Mouse (Mus musculus): Measurements from ENCODE around the gene S100a13.

Gene S100a13

DNA sequence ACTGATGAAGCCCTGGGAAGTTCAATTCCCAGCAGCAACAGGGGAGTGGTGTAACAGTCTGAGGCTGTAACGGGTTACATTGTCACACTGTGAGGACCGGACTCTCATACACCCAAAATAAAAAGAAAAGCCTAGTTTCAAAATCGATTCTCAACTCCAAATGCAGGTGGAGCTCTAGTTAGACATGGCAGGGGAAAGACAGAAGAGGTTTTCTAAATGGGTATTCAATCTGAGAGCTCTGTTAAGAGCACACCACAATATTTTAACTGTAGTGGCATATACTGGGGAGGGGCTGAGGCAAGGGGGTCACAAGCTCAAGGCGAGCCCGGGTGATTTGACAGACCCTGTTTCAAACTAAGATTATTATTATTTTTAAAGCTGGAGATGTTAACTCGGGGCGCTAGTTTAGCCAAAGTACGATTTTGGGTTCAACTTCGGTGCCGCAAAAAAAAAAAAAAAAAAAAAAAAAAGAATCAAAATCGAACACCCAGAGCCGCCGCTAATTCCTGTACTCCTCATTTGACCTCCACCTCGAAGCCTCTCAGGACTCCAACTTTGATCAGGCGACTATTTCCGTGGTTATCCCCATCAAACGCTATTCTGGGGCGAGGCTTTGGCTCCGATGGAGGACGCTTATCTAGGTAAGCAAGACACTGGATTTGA is 5.8 kb upstream of the S100a13 start:
- no peak for DNase-seq (ENCODE audit: low read depth, low spot score)

GRCm38 (mm10) chr3:90508950-90509746 is 5.1 kb upstream of the S100a13 start, which contains the start of gene Chtop:
TSS of gene Chtop (minus strand) at chr3:90509498.
- DNase-seq (ENCODE audit: low read depth, low spot score): peak; percentile 99

DNA sequence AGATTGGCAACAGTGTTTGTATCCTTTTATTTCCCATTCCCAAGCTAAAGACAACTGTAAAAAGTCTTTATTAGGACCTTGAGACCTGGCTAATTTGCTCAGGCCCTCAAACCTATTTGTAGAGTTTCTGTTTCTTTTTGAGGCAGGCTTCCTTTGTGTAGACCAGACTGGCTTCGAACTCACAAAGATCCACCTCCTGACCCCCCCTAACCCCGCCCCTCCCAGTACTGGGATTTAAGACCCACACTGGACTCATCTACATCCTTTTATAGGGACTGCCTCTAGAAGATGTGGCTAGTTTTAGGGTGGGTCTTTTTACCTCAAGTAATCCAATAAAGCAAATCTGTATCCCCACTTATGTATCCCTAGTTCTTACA is 4.5 kb upstream of the S100a13 start:
- DNase-seq (ENCODE audit: low read depth, low spot score): no peak

DNA sequence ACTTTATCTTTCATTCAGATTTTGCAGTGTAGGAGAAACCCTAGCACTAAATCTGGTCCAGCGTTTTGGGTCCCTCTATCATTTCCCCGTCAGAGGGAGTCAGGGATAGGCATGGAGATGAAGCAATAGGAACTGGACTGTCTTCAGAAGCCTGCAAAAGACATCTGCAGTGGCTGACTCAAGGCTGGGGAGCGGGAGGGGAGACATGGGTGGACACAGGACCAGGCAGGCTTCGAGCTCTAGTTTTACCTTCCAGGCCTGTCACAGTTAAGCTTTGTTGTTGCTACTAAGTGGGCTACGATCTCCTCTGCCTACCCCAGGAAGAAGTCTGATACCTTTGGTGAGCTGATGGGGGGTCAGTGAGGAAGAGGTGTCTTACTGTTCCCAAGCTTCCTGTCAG is 2.0 kb upstream of the S100a13 start:
- DNase-seq (ENCODE audit: low read depth, low spot score): no peak

GRCm38 (mm10) chr3:90512948-90513642 is 1.1 kb upstream of the S100a13 start:
- no peak for DNase-seq (ENCODE audit: low read depth, low spot score)

DNA sequence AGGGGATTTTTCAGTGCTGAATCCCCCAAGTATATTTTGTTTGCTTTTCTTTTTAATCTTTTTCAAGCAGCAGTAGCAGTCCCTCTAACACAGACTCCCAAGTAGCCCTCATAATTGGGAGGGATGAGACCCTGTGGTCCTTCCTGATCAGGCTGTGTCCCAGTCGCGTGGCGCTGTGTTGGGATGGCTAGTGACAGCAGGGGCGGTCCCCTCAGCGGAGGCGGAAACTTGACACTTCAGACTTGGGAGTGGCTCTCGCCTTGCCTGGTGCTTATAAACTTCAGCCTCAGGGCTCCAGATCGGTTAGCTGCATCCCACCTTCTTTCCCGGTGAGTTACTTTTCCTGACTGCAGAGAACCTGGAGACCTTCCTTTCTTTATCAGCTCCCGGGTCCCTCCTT is 456 bp downstream of the S100a13 start:
- peak; percentile 66 for DNase-seq (ENCODE audit: low read depth, low spot score)

DNA sequence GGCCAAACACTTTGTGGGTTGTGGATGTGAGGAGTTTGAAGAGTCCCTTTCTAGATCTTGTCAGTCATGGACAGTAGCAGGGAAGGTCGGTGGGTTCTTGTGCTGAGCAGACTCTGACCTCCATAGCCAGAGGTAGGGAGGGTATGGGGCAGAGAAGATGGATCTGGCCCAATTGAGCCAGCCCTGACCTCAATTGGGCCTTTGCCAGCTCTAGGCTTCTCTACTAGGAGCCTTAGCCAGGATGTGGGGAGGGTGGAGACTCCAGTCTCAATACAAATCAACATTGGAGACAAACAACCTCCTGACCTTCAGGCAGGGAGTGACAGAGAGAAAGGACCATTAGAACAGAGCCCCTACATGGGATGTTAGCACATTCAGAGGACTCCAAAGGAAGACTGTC is 1.0 kb downstream of the S100a13 start:
- no peak for DNase-seq (ENCODE audit: low read depth, low spot score)

DNA sequence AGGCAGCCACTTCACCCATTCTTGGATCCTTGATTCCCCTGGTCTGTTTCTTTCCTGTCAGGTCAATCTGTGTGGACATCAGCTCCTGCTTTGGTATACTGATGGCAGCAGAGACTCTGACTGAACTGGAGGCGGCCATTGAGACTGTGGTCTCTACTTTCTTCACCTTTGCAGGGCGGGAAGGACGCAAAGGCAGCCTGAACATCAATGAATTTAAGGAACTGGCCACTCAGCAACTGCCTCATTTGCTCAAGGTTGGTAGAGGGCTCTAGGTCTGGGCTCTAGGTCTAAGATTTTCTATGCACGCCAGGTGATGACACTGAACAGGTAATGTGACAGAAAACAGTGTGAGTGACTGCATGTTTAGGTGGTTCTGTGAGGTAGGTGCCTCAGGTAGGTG is 1.6 kb downstream of the S100a13 start:
- no peak for DNase-seq (ENCODE audit: low read depth, low spot score)

- no peak for DNase-seq (ENCODE audit: low read depth, low spot score)
Observed at GRCm38 (mm10) chr3:90517711-90518110, 3.5 kb downstream of the S100a13 start.

- DNase-seq (ENCODE audit: low read depth, low spot score): peak; percentile 49
Observed at GRCm38 (mm10) chr3:90525421-90525820, 11.2 kb downstream of the S100a13 start.

DNA sequence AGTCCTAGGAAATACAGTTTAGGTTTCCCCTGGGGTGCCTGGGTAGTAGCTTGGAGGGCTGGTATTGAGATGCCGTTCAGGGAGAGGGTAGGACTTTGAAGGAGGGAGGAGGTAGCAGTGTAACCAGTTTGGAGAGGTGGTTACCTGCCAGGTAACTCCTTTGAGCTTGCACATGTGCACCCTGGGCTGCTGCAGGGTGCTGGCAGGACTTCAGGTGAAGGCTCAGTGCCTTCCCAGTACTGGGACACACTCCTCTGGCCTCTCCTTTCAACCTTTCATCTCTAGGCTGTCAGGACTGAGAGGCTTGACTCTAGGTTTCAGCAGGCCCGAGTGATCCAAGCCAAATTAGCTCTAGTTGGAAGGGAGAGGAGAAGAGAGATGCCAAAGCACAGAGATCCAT is 11.8 kb downstream of the S100a13 start:
- no peak for DNase-seq (ENCODE audit: low read depth, low spot score)

- DNase-seq (ENCODE audit: low read depth, low spot score): no peak
Observed at GRCm38 (mm10) chr3:90526580-90526979, 12.3 kb downstream of the S100a13 start, which contains the start of gene S100a14. TSS of gene S100a14 (plus strand) at chr3:90526856.

- DNase-seq (ENCODE audit: low read depth, low spot score): no peak
Observed at GRCm38 (mm10) chr3:90527291-90527873, 13.1 kb downstream of the S100a13 start.

- no peak for DNase-seq (ENCODE audit: low read depth, low spot score)
Observed at GRCm38 (mm10) chr3:90531713-90532112, 17.5 kb downstream of the S100a13 start.

- no peak for DNase-seq (ENCODE audit: low read depth, low spot score)
Observed at GRCm38 (mm10) chr3:90535446-90535845, 21.2 kb downstream of the S100a13 start.

DNA sequence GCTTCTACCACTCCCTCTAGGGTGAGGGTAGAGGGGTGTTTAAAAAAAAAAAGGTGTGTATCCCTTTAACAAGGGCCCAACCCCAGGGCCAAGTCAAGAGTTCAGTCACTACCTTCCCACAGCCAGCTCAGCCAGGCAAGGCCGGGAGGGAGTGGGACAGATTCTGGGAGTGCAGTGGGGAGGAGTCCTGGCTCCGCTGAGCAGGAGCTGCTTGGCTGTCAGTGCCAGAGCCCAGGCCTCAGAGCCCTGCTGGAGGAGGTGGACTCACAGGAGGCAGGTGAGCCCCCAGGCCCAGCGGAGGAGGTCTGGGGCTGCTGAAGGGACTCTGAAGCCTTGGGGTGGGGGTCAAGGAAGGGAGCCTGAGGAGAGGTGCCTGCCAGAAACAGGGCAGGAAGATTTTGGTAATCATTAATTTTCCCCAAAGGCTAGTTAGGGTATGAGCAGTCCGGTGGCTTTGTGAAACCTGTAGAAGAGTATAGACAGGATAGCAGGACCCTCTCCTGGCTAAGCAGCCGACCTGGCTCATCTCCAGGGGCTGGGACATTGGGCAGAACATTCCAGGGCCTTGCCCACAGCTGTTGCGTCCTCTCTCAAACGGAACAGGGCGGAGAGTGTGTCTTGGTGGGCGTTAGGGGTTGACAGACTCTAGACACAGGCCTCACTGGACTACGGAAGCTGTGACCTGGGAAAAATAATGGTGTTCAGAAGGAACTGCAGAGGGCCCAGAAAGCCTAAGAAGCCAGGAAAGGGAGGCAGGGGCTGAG is 23.1 kb downstream of the S100a13 start, which contains the start of gene S100a16:
S100a16 (plus strand) TSS at position 114 of the 764 bp plus-strand sequence.
- DNase-seq (ENCODE audit: low read depth, low spot score): no peak

GRCm38 (mm10) chr3:90537905-90538296 is 23.7 kb downstream of the S100a13 start:
- no peak for DNase-seq (ENCODE audit: low read depth, low spot score)

DNA sequence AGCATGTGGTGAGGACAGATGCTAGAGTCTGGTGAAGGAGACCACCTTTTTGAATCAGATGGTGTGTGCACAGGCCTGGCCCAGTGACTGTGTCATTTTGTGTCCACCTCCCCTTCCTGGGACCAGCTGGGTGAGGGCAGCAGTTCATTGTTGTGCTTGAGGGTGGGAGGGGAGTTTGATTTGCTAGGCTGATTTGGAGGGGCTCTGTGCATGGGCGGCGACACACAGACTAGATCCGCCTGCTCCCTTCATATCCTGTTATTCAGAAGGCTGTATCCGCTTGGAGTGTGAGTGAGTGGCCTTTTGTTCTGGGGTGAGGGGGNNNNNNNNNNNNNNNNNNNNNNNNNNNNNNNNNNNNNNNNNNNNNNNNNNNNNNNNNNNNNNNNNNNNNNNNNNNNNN is 26.7 kb downstream of the S100a13 start:
- no peak for DNase-seq (ENCODE audit: low read depth, low spot score)

DNA sequence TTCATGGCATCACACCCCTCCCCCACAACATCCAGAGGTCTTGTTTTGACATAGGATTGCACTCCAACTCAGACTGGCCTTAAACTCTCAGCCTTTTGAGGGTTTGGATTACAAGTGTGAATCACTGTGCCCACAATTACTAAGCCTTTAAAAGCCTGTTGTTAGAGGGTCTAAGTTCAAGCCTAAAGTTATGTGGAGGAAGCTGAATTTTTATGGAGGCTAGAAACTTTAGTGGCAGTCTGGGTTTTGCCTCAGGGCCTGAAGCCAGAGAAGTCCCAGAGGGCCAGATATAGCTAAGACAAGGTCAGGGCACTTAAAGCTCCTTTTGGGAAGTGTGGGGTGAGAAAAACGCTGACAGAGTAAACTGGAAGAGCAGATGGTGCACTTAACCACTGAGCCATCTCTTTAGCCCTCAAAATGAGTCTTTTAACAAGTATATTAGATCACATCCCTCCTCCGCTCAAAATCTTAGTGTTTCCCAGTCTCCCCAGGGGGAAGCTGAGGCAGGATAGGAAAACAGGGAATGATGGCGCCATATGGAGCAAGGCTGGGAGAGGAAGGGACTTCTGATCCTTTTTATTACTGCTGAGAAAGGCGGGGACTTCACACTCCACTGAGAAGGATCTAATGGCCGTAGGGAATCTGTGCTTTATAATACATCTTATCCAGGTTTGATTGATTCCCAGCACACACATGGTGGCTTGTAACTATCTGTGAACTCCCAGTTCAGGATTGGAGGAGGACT is 35.6 kb downstream of the S100a13 start:
- peak; percentile 12 for DNase-seq (ENCODE audit: low read depth, low spot score)

GRCm38 (mm10) chr3:90550421-90550790 is 36.2 kb downstream of the S100a13 start:
- no peak for DNase-seq (ENCODE audit: low read depth, low spot score)

- no peak for DNase-seq (ENCODE audit: low read depth, low spot score)
Observed at GRCm38 (mm10) chr3:90552231-90552630, 38.0 kb downstream of the S100a13 start.

All from mesoderm, embryonic 11.5 days (tissue).